Mouse (Mus musculus) urinary bladder, postnatal 36 days (tissue): ENCODE data around the gene Eme1.

ENCODE experiments used
- DNase-seq, 2 experiments: peaks; one replicate each; pipeline ENCODE4 v3.0.0; 2022; ENCODE audit warnings: low spot score in 2 of 2, mixed read lengths in 1 of 2

Gene Eme1

GRCm38 (mm10) chr11:94646457-94646856 is 7.3 kb downstream of the Eme1 start:
- DNase-seq, result no peak

- DNase-seq, result no peak
These were observed 9.1 kb downstream of the Eme1 start for GRCm38 (mm10) chr11:94644461-94645219.

GRCm38 (mm10) chr11:94634431-94634830 is 19.3 kb downstream of the Eme1 start:
- DNase-seq, result no peak

GRCm38 (mm10) chr11:94632988-94633387 is 20.8 kb downstream of the Eme1 start:
- DNase-seq, result no peak

GRCm38 (mm10) chr11:94631969-94632368 is 21.8 kb downstream of the Eme1 start:
- DNase-seq, result no peak

- DNase-seq, result peak; percentile 49 to 70
These were observed 23.4 kb downstream of the Eme1 start for GRCm38 (mm10) chr11:94630199-94631011.

GRCm38 (mm10) chr11:94629884-94630198 is 23.9 kb downstream of the Eme1 start:
- no peak for DNase-seq

- DNase-seq, result peak; percentile 95 to 96
These were observed 24.4 kb downstream of the Eme1 start, which contains the start of gene Lrrc59 for GRCm38 (mm10) chr11:94629199-94629883. Lrrc59 (plus strand) TSS chr11:94629767.

- DNase-seq, result no peak
These were observed 31.6 kb downstream of the Eme1 start for GRCm38 (mm10) chr11:94622162-94622561.

- no peak for DNase-seq
These were observed 32.3 kb downstream of the Eme1 start for GRCm38 (mm10) chr11:94621458-94621852.

- DNase-seq, result no peak
These were observed 32.9 kb downstream of the Eme1 start for GRCm38 (mm10) chr11:94620766-94621457.

GRCm38 (mm10) chr11:94617646-94618045 is 36.1 kb downstream of the Eme1 start:
- no peak for DNase-seq

- DNase-seq, result no peak
These were observed 38.3 kb downstream of the Eme1 start for GRCm38 (mm10) chr11:94615494-94615893.

GRCm38 (mm10) chr11:94614603-94615002 is 39.2 kb downstream of the Eme1 start:
- no peak for DNase-seq

- peak in 1 of 2 experiments; percentile 38 for DNase-seq
These were observed 42.7 kb downstream of the Eme1 start for GRCm38 (mm10) chr11:94610744-94611740.

GRCm38 (mm10) chr11:94602356-94602955 is 51.3 kb downstream of the Eme1 start:
- DNase-seq, result no peak

GRCm38 (mm10) chr11:94601321-94602281 is 52.2 kb downstream of the Eme1 start, which contains the start of gene Acsf2:
Acsf2 (minus strand) TSS chr11:94601871.
- DNase-seq, result peak; percentile 75 to 87

- no peak for DNase-seq
These were observed 53.3 kb downstream of the Eme1 start for GRCm38 (mm10) chr11:94600447-94600846.
